Mouse (Mus musculus) layer of hippocampus, adult 6 months (tissue): ENCODE results near the gene Etd. TPM values are rescaled to one million over a fixed set of nuclear protein-coding genes. Genes with fewer than 3 reads are reported as not detected.

ENCODE experiments used
- long read RNA-seq, 2 experiments: library from polyadenylated mRNA; unstranded; transcript quantifications; one replicate each; pipeline ENCODE4 v2.0.0; 2019 to 2020
- polyA plus RNA-seq: library from polyadenylated mRNA; unstranded; fragments of <200 nt; fragmentation: Nextera tagmentation; gene quantifications from 2 replicates; pipeline ENCODE4 v1.2.3, GENCODE M21; 2021

Gene Etd
- not detected in 2 replicates for polyA plus RNA-seq
- long read RNA-seq, experiment 1, result 0 reads
- long read RNA-seq, experiment 2, result 0 reads

DNA sequence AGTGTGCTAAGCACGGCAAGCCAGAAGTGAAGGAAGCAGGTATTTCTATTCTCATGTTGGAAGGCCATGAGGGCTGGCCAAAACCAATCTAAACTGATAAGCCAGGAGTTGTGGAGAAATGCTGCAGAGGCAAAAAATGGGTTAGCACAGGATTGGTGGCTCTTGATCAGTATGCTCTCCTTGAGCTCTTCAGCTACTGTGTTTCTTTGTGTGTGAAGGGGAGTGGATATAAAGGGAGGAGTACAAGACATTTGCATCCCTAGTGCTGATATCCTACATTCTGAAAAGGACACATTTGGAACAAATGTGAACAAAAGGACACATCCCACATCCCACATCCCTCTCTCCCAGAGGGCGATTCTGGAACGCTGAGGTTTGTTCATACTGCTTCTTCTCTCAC is at the start of gene Etd:
Gene Etd (plus strand): TSS at position 301 of the 400 bp plus-strand sequence.

Other genes starting within 250 kb of the Etd start
- gene Plac1, start 194.8 kb upstream of the Etd start, polyA plus RNA-seq, result not detected in 2 replicates
- 1.5 and 1.7 TPM in 2 replicates for gene Fam122b, start 165.1 kb upstream of the Etd start, polyA plus RNA-seq
- not detected in 2 replicates for gene Fam122c, start 161.5 kb upstream of the Etd start, polyA plus RNA-seq
- 15.0 and 20.1 TPM in 2 replicates for gene Mospd1, start 64.4 kb upstream of the Etd start, polyA plus RNA-seq
- 279 and 311 TPM in 2 replicates for gene Rtl8c, start 173.1 kb downstream of the Etd start, polyA plus RNA-seq
- not detected in 2 replicates for gene Gm14597, start 174.1 kb downstream of the Etd start, polyA plus RNA-seq
- gene Rtl8a, start 208.8 kb downstream of the Etd start, polyA plus RNA-seq, result 61.4 TPM in 2 replicates
- 24.4 and 25.2 TPM in 2 replicates for gene Rtl8b, start 235.5 kb downstream of the Etd start, polyA plus RNA-seq